Mouse (Mus musculus) stomach, postnatal 0 days (tissue): ENCODE measurements around the gene Rfx3. TPM values are rescaled to one million over a fixed set of nuclear protein-coding genes. Genes with fewer than 3 reads are reported as not detected.

Experiments used
- ATAC-seq: fragments of 200-750 bp; cut with Nextera tagmentation; 2 replicates; pipeline ENCODE4 v1.8.0; 2017; ENCODE audit not compliant: low FRiP score, low TSS enrichment
- DNase-seq: peaks from one replicate; pipeline ENCODE4 v3.0.0-alpha.2; 2016; ENCODE audit warnings: low spot score
- H3K27ac ChIP-seq: fragments of 300-500 bp; sonication (generic); replicated peaks from 2 replicates; pipeline ENCODE4 v1.5.1; 2014; ENCODE audit warnings: mild to moderate bottlenecking, control low read depth
- H3K27me3 ChIP-seq: fragments of 300-500 bp; sonication (generic); 2 replicates; pipeline ENCODE4 v1.6.1; 2014; ENCODE audit warnings: low read length; ENCODE audit not compliant: control insufficient read depth, insufficient read depth
- H3K36me3 ChIP-seq: fragments of 300-500 bp; sonication (generic); 2 replicates; pipeline ENCODE4 v1.6.1; 2014; ENCODE audit warnings: low read length, mixed read lengths; ENCODE audit not compliant: control insufficient read depth, insufficient read depth
- H3K4me1 ChIP-seq: fragments of 300-500 bp; sonication (generic); replicated peaks from 2 replicates; pipeline ENCODE4 v1.6.1; 2014; ENCODE audit warnings: antibody characterized with exemption; ENCODE audit not compliant: control insufficient read depth, insufficient read depth
- H3K4me2 ChIP-seq: fragments of 300-500 bp; sonication (generic); replicated peaks from 2 replicates; pipeline ENCODE4 v1.6.1; 2014; ENCODE audit warnings: low read depth, mild to moderate bottlenecking, control low read depth, moderate library complexity
- H3K4me3 ChIP-seq: fragments of 300-500 bp; sonication (generic); 2 replicates; pipeline ENCODE4 v1.5.1; 2014; ENCODE audit warnings: low read depth, low read length, control low read depth
- H3K9ac ChIP-seq: fragments of 300-500 bp; sonication (generic); 2 replicates; pipeline ENCODE4 v1.6.1; 2014; ENCODE audit warnings: mild to moderate bottlenecking, low read length, control low read depth, mixed read lengths
- H3K9me3 ChIP-seq: fragments of 300-500 bp; sonication (generic); 2 replicates; pipeline ENCODE4 v1.6.1; 2016; ENCODE audit warnings: low read length; ENCODE audit not compliant: control insufficient read depth
- CTCF ChIP-seq: IDR thresholded peaks from 2 replicates; pipeline ENCODE4 v1.5.1; 2016; ENCODE audit warnings: antibody characterized with exemption, low read depth, mild to moderate bottlenecking, moderate library complexity
- EP300 ChIP-seq: optimal IDR thresholded peaks from 2 replicates; pipeline ENCODE3; 2016; ENCODE audit warnings: antibody characterized with exemption
- WGBS: fragments of 180-500 bp; shearing (Covaris S2); extraction: QIAGEN DNeasy Blood & Tissue Kit; methylation state at CpG from one replicate; pipeline ENCODE4 v1.1.7; 2014; 5-methylcytosine and 5-hydroxymethylcytosine counted together
- polyA plus RNA-seq: library from polyadenylated mRNA; unstranded; fragments of >200 nt; fragmentation: Nextera tagmentation; extraction: Ambion mirVana; gene quantifications from 2 replicates; pipeline ENCODE4 v1.2.1, GENCODE M21; 2015

Rfx3 gene
- polyA plus RNA-seq: 1.9 and 2.0 TPM in 2 replicates

GRCm38 (mm10) chr19:28010471-28011395 lies at the start of gene Rfx3:
Gene Rfx3 (minus strand): TSS chr19:28011166.
- Histone ChIP-seq H3K4me3 (peak within 1 kb of the TSS; percentile 95), H3K36me3 (no peaks in the 10 kb centered on the region), H3K9me3 (no peaks in the 10 kb centered on the region), H3K27me3 (no peaks in the 10 kb centered on the region), H3K4me1 (no peaks in the 10 kb centered on the region), H3K9ac (peak within 1 kb of the TSS; percentile 94), H3K4me2 (peak within 1 kb of the TSS; percentile 88), H3K27ac (peak within 1 kb of the TSS; percentile 100)
- under 1% methylated on average over 54 of the region's 78 CpGs for WGBS
- peak; percentile 87 for DNase-seq
- ATAC-seq: peak; percentile 91
- no peak for TF ChIP-seq EP300
- TF ChIP-seq CTCF: no peak

GRCm38 (mm10) chr19:28052058-28052457 lies 41.1 kb upstream of the Rfx3 start:
- DNase-seq (no peak), ATAC-seq (no peak)
- Histone ChIP-seq H3K4me3 (no peak overlapping the region), H3K27me3 (no peaks in the 10 kb centered on the region), H3K36me3 (no peaks in the 10 kb centered on the region), H3K9ac (no peak overlapping the region), H3K9me3 (no peaks in the 10 kb centered on the region), H3K4me2 (no peak overlapping the region), H3K27ac (no peak overlapping the region), H3K4me1 (no peaks in the 10 kb centered on the region)
- WGBS: 74% methylated on average over 1 of the region's 1 CpGs
- no peak for TF ChIP-seq CTCF
- TF ChIP-seq EP300: no peak

GRCm38 (mm10) chr19:28051571-28051970 lies 40.6 kb upstream of the Rfx3 start:
- no peaks in the 10 kb centered on the region for H3K36me3 ChIP-seq
- no peak overlapping the region for H3K4me2 ChIP-seq
- H3K27ac ChIP-seq: no peak overlapping the region
- 86% methylated on average over 5 of the region's 5 CpGs for WGBS
- DNase-seq (no peak), ATAC-seq (no peak)
- no peaks in the 10 kb centered on the region for H3K4me1 ChIP-seq
- H3K4me3 ChIP-seq: no peak overlapping the region
- TF ChIP-seq EP300 (no peak), CTCF (no peak)
- no peaks in the 10 kb centered on the region for H3K9me3 ChIP-seq
- no peak overlapping the region for H3K9ac ChIP-seq
- H3K27me3 ChIP-seq: no peaks in the 10 kb centered on the region

- ATAC-seq: no peak
- Histone ChIP-seq H3K27me3 (no peaks in the 10 kb centered on the region), H3K4me1 (no peaks in the 10 kb centered on the region), H3K4me3 (no peak overlapping the region), H3K9me3 (no peaks in the 10 kb centered on the region), H3K9ac (no peak overlapping the region), H3K4me2 (no peak overlapping the region), H3K27ac (no peak overlapping the region), H3K36me3 (no peaks in the 10 kb centered on the region)
- 80% methylated on average over 4 of the region's 4 CpGs for WGBS
- no peak for DNase-seq
- no peak for TF ChIP-seq EP300
- TF ChIP-seq CTCF: no peak
Observed at GRCm38 (mm10) chr19:28049280-28049679, 38.3 kb upstream of the Rfx3 start.

DNA sequence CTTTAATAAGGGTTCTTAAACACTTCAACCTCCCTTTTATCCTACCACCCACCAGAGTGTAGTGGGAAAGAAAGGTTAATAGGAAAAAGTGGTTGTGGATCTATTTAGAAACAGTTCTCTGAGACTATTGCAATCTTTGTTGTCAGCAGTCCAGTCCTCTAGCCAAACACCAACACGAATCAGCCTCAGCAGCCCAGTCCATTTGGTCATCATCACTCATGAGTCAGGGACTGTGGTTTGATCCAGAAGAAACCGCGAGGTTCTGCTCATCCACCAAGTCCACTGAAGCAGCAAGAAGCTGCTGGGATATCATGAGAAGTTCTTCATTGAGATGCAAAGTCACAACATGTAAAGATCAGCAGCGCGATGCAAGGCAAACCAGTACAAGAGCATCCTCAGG lies 35.8 kb upstream of the Rfx3 start:
- TF ChIP-seq EP300: no peak
- TF ChIP-seq CTCF: no peak
- H3K4me1 ChIP-seq: no peaks in the 10 kb centered on the region
- H3K4me3 ChIP-seq: no peak overlapping the region
- no peaks in the 10 kb centered on the region for H3K27me3 ChIP-seq
- no peak for DNase-seq
- H3K27ac ChIP-seq: no peak overlapping the region
- no peak for ATAC-seq
- H3K36me3 ChIP-seq: no peaks in the 10 kb centered on the region
- H3K4me2 ChIP-seq: no peak overlapping the region
- no peaks in the 10 kb centered on the region for H3K9me3 ChIP-seq
- no peak overlapping the region for H3K9ac ChIP-seq
- 87% methylated on average over 5 of the region's 5 CpGs for WGBS

DNA sequence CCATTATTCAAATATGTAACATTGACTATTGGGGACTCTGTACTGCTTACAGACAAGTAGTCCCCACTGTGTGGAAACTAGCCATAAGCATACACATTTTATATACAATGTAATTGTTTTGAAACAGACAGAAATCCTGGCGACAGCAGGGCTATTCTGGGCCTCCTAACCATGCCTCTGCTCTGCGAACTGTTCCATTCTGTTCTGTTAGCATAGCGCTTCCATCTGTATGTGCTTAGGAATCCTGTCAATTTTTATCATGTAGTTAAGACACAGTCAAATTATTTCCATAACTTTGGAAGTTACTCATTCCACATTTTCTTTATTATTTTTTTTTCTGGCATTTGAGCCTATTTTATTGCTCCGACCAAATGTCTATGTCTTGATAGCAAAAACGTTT lies 34.0 kb upstream of the Rfx3 start:
- no peaks in the 10 kb centered on the region for H3K36me3 ChIP-seq
- no peak for ATAC-seq
- WGBS: 71% methylated on average over 5 of the region's 5 CpGs

More for the DNA sequence above, 34.0 kb upstream of the Rfx3 start:
- no peak for DNase-seq
- no peaks in the 10 kb centered on the region for H3K4me1 ChIP-seq
- no peak overlapping the region for H3K9ac ChIP-seq
- no peak for TF ChIP-seq EP300
- TF ChIP-seq CTCF: no peak
- H3K4me3 ChIP-seq: no peak overlapping the region
- no peaks in the 10 kb centered on the region for H3K9me3 ChIP-seq
- no peaks in the 10 kb centered on the region for H3K27me3 ChIP-seq
- H3K27ac ChIP-seq: no peak overlapping the region
- no peak overlapping the region for H3K4me2 ChIP-seq
